Mouse (Mus musculus): ENCODE results near the gene Stat6. TPM values are rescaled to one million over a fixed set of nuclear protein-coding genes. Genes with fewer than 3 reads are reported as not detected.

The Stat6 gene
- polyA plus RNA-seq (2017; shearing (Covaris generic)) = 100 to 1,000 TPM; 119 to 157 TPM

DNA sequence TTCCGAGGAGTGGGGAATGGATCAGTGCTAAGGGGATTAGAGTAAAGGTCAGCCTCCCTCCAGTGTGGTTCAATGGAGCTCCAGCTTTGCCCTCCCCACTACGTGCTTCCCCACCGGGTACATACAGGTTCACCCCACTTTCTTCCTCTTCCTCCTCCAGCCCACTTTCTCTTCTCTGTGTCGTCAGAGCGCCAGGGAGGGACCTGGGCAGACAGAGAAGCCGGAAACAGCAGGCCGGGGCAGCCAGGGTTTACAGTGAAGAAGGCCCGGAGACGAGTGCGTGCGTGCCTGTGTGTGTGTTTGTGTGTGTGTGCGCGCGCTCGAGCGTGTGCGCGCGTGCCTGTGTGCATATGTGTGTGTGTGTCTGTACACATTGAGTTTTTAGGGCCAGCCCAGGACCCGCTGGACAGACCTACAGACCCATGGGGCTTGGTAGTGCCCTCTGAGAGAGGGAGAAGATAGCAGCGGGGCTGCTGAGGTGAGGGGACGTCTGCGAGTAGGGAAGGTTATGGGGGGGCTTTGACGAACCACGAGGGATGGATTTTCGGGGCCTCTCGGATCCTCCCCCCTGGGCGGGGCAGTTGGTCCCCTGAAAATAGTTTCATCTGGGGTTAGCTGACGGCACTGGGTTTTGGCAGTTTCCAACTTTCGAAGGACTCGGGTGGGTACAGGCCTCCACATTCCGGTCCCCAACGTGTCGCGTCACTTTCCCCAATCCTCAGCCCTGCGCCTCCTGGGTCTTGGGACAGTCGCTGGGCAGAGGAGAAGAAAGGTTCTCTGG, at the start of gene Stat6:
TSS of gene Stat6 (plus strand) at position 215 of the 781 bp plus-strand sequence.
- ATAC-seq = peak; percentile 88

DNA sequence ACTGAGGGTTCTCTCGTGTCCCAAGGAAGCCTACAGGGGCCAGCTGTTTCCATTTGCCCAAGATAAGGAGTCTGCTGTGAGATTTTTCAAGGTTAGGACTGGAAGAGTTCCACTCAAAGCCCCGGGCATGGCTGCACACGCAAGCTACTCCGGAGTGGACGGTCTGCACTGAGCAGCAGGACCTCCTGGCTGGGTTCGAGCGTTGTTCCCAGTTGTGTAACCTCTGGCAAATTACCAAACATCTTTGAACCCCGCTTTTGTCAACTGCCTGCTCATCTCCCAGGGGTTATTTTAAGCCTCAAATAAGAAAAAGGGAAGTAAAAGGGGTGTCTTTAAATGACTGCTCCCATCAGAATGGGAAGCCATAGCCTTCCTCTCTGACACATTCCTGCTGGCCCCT, 48.4 kb upstream of the Stat6 start:
- no peak for ATAC-seq

DNA sequence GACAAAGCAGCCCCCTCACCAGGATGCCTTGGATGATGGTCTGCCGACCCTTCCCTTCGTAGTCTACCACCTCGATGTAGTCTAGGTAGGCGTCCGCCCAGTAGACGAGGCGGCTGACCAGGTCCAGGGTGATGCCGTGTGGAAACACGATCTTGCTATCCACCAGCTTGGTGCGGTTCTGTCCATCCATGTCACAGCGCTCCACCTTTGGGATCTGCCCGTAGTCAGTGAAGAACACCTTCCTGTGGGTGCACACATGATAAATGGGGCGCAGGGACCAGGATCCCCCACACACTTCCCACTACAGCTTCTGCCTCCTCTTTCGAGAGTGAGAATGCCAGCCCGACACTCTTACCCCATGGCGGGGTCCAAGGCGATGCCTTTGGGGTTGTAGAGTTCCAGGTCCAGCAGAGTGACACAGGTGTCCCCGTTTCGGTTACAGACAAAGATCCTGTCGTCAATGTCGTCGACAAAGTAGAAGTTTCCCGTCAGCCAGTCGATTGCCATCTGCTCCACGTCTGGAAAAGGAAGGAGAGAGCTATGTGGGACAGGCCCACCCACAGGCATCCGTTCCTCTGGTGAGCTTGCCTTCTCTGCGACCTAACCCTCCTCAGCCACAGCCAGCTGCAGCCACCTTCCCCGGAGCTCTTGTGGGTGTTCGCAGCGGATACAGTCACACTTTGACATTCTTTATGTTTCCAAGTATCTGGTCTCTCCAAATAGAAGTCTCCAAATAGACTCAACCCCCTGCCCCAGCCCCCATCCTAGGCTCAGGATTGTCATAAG, 47.7 kb upstream of the Stat6 start:
- no peak for ATAC-seq

DNA sequence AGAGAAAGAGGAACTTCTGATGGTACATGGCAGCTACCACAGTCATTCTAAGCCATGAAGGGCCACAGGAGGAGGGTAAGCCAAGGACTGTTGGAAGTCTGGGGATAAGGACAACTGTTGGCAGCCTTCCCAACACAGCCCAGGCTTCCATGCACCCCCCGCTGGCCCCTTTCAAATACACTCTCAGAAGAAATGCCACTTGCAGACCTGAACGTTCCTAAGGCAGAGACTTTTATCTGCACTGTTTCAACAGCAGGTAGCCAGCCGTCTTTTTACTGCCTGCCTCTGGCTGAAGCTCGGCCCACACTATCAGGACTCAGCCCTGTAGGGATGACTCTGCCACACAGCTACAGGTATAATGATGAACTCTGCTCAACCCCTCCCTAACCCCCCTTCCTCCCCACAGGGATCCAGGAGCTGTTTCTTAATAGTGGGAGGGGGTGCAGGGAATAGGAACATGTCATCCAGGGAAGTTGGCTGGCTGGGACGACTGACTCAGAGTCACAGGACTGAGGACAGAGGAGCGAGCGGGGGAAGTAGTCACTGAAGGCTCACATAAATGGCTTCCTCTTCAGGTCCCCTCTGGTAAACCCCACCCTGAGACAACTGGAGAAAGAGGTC, 46.4 kb upstream of the Stat6 start:
- ATAC-seq = no peak

DNA sequence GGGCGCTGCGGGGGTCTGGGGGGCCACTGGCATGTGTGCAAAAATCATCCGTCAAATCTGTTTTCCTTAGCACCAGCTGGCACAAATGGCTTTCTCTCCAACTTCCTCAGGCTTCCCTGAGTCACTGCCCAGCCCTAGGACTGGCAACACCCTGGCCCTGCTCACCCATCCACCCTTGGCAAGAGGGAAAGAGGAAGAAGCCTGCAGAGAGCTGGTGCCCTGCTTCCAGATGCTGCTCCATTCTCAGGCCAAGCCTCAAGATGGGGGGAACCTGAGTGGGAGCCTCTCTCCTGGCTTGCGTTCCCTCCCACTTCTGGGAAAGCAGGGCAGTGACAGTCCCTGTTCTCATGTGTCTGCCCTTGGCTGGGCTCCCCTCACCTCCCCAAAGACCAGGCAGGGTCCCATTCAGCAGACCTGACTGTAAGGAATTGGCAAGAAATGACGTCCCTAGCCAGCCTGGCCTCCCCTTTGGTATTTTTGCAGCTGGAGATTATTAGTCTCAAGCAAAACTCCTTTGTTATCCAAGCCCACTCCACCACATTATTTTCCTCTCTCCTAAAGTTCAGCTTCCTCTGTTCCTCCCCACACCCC, 45.4 kb upstream of the Stat6 start:
- ATAC-seq = no peak

DNA sequence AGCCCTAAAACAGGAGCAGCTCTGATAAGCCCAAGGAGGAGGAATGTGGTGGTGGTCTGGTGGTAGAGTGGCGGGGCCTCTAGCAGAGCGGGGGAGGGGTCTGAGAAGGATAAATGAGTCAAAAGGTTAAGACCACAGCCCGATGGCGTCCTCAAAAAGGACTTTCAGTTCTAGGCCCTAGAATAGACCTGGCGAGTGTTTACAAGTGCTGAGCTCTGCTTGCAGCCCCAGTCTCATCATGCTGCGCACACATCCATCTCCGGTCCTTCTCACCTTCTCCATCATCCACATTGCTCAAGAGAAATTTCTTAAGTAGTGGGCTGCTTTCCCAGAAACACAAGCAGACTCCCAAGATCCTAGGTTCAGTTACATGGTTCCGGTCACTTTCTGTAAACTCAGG, 44.2 kb upstream of the Stat6 start:
- no peak for ATAC-seq

DNA sequence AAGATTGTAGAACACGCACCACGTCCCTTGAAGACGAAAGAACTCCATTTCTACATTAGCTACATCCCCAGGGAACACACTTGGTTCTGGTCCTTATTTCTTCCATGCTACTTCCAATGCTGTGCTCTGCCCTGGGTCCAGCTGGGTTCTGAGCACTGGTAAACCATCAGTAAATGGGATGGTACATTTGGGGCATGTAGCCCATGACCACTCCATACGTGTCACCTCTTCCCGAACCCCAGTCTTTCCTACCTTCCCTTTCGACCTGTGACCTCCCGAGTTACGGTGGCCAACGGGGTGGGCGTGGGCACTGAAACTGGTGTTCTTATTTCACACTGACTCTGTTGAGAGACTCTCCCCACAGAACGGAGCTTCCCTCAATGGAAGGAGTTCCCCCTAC, 43.5 kb upstream of the Stat6 start:
- no peak for ATAC-seq

DNA sequence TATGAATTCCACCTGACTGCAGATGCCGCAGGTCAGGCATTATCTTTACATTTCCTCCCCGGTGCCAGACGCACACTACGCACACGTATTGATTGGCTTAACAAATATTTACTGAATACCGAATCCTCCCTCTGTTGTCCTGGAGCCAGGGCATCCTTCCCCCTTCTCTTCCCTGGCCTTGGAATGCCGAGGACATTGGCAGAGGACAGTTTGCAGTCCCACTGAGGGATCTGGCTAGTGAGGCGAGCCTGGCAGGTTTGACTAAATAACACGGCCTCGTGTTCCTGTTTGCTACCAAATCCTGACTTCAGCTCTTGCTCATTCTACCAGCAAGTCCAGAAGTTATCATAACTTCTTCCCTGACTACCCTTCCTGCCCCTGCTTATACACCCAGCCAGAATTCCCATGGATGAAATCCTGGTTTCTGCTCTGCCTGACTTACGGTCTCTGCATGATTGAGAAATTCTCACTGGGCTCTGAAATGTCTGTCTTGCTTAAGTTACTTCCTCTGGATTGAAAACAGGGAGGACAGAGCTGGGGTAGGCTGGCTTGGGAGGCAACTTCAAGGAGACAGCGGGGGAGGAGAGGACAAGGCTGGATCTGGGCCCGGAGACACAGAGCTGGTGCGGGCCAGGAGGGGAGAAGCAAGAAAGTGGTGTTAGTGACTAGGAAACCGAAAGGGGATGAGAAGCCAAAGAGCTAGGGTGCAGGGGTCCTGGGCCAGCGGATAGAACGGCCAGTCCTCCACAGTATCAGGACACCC, 42.8 kb upstream of the Stat6 start:
- ATAC-seq = no peak

DNA sequence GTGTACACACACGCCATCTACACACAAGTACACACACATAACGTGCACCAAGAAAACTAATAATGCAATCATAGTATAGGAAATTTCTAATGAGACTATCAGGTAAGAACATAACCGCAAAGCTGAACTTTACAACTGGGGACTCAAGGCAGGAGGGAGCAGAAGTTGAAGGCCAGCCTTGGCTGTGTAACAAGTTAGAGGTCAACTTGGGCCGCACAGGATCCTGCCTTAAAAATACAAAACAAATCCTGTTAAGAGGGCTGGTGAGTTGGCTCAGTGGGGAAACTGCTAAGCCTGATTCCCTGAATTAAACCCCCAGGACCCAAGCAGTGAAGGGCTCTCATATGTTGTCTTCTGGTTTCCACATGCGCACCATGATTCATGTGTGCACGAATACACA, 40.6 kb upstream of the Stat6 start:
- ATAC-seq = no peak

DNA sequence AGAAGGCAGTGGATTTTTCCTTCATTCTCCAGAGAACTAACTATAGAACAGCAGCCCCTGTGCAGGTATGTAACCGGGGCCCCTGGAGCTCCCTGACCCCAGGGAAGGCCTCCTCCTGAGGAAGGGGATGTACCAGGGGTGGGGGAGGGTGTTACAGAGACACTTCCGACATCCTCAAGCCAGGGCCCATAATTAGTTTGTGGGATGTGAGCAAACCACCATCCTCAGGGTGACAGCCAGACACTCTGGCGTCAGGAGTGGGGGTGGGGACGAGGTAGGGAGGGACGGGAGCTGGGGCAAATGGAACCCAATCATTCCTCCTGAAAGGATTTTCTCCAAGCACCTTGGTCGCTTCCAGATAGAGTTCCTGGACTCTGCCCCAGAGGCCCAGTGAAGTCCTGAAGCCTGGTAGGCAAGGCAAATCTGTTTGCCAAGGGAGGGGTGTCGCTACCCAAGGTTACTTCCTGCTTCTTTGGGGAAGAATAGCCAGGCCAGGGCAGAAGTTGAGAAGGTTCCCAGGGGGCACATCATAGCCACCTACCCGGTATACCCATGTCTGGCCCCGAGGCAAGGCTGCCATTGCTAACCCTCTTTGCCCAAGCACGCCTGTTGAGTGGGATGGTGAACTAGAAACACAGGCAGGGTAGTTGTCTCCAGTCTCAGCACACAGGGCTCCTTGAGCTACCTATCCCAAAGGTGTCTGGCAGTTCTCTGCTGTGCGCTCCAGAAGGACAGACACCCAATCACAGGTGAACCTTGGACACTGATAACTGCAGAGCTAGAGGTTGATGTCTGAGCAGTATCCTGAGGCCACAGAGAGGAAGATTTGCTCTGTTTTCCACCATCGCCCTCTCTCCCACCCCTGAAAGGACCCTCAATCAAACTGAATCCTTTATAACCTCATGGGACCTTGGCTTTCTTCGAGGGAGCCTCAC, 39.1 kb upstream of the Stat6 start:
- ATAC-seq = no peak

DNA sequence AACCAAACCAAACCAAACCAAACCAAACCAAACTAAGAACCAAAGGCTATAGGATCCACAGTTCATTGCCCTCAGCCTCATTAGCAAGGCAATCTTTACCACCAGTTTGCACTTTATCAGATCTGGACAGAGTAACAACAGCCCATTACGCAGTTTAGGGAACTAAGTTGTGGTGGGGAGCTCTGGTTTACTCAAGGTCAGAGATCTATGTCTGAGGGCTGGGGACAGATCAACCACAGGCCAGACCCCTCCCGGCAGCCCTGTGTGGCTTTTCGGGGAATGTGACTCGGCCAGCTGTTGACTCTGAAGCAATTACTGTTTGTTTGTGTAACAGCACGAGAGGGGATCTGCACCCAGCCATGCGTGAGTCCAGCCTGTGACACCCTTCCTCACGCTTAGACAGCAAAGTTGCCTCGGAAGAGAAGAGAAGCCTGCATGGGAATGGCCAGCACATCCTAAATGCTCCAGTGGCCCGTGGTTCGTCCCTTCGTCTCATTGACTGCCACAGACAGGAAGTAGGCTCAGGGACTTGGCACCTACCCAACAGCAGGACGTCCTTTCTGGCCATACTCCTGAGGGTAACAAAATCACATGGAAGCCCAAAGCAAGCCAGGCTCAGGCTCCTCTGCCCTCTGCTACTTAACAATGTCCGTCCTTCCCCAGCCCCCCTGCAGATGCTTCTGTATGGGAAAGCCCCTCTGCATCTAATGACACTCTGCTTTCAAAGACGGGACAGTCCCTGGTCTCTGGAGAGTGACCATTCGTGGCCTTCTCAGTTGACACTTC, 38.1 kb upstream of the Stat6 start:
- ATAC-seq = no peak

DNA sequence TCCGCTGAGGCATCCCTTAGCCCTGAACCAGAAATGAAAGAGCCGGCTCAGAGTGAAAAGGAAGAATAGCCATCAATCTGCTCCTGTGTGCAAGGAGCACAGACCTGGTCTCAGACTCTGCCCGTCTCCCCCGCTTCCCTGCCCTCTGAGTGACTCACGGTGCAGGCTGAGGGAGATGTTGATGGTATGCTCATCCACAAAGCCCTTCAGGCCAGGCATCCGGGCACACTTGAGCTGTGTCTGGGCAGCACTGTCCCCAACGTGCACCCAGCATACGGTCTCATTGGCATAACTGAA, 37.6 kb upstream of the Stat6 start:
- ATAC-seq = no peak

DNA sequence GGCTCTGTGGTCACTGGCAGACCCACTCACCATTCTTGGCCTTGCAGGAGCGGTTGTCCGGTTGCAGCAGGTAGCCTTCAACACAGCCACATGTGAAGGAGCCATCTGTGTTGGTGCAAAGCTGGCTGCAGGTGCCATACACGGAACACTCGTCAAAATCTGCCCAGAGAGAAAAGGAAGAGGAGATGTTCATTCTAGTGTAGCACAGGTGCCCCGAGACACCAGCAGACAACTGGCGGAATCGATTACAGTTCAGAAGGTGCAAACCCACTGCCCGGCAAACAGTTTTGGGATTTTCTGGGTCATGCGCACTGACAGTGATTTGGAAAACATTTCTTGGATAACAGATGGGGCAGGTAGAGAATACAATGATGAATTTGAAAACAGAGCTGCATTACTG, 37.0 kb upstream of the Stat6 start:
- no peak for ATAC-seq

DNA sequence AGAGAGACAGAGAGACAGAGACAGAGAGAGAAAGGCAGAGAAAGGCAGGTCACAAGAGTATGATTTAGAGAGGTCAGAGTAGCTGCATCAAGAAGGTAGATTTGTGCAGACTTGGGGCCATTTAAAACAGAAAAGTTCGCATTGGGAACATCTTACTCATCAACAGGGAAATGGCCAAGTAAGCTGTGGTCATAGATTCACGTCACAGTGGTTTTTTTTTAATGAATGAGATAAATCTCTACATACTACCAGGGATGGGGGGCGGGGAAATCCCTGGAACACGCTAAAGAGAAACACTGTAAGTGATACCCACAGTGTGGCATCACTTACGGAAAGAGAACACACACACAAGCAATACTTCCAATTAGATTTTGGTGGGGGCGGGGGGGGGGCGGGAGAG, 35.7 kb upstream of the Stat6 start:
- ATAC-seq = no peak

DNA sequence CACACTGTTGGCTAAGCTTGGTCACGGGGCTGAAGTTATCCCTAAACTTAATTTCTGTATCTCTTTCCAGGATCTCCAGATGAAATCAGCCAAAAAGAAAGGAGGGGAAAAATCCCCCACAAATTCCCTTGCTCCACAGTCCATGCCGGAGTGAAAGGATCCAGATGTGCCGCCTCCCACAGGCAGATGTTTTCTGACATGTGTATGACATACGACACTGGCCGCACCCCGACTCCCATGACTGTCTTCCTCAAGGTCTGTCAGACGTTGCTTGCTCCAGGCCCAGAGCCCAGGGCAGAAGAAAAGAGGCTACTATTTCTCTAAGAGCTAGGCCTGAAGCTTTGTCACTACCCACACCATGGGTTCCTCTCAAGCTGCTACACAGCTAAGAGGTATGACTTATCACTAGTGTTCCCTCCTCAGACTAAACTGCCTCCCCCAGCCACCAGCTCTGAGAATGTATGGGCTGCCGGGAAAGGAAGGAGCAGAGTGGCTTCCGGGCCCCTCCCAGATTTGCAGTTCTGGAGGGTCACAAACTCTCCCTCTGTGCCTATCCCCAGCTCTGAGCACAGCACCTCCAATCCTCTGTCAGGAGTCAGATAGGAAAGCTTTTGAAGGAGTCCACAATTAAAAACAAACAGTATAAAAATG, 33.2 kb upstream of the Stat6 start:
- ATAC-seq = no peak

DNA sequence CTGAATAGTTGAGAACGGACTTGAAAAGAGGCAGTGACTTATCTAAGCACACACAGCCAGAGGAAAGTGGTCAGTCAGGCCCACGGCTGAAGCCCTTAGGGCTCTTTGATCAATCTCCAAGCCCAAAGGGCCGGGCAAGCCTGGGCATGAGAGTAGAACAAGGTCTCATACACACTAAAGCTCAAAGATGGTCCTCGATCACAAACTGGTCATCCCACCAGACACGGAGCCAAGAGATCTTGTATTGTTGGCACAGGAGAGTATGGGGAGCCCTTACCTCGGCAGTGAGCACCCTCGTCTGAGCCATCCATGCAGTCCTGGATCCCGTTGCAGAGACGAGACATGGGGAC, 32.7 kb upstream of the Stat6 start:
- ATAC-seq = no peak

DNA sequence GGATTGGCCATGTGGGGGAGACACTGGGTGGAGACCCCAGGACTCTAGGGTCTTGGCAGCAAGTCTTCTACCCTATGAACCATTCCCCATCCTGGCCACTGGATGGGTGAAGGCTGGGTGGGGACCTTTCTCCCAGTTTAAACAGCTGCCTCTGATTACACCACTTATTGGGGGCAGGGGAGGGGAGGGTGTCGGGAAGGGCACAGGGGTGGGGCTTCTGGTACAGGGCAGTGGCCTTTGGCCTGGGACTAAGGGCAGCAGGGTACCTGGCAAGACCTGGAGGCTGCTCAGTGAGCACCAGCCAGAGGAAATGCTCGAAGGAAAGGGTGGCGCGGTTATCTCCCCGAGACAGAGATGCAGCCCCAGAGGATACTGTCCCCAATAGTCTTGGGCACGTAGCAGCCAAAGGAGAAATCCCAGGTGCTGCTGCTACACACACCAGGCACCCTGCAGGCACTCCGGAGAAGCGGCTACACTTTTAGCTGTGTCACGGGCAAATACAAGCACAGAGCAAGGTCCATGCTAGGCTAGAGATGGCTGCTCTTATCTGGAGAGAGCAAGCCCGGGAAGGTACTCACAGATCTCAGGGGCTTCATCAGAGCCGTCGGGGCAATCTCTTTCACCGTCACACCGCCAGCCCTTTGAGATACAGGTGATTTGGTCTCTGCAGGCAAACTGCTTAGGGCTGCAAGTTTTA, 30.6 kb upstream of the Stat6 start:
- ATAC-seq = no peak

DNA sequence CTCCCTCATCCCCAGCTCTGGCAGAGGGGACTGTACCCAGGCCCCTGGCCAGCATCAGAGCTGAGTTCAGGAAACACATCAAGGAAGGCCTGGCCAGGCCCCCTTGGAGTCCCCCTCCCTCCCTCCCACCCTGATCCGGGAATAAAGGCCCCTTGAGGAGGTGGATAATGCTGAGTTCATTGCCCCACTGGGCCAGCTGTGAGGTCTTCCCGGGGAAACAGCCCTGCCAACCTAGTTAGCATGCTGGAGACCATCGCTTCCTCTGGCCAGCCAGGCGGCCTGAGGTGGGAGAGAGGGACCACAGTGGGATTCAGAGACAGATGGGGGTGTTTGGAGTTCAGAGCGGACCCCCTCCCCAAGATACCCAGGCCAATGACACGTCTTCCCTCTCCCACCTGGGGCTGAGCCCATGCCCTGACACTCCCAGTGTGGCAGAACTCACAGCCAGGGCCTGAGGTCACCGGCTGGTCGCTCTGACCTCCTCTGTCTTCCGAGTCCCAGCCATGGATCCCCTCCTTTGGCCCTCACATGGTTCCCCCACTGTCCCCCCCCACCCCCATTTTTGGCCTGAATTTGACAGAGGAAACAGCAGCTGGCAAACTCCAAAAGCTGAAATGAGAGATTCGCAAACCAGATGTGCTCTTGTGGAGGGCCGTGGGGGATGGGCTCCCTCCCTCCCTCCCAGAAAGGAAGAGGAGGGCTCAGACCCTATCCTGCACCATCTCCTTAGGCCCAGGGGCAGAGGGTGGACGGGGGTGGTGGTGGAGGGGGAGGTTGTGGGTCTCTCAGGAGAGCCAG, 28.4 kb upstream of the Stat6 start:
- no peak for ATAC-seq

DNA sequence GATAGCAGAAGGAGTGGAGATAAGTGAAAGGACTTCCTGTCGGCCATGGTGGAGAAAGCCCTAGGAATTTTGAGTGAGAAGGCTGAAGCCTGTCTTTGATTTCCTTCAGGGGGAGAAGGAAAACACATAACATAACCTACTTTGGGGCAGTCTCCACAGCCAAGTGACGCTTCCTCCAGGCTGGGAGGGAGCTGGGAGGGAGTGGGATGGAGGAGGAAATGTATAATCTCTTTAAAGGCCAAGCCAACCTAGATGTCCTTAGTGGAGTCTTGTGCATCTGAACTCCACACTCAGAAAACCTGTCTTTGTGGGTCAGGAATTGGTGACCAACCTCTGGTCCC, 27.8 kb upstream of the Stat6 start:
- ATAC-seq = no peak
